Mouse (Mus musculus) hindbrain, embryonic 11.5 days (tissue): ENCODE measurements around the gene Dram2. TPM values are rescaled to one million over a fixed set of nuclear protein-coding genes. Genes with fewer than 3 reads are reported as not detected.

Experiments
- ATAC-seq: fragments of 200-750 bp; cut with Nextera tagmentation; 2 replicates; pipeline ENCODE4 v1.8.0; 2017; ENCODE audit warnings: mild to moderate bottlenecking, moderate TSS enrichment, moderate library complexity; ENCODE audit not compliant: low FRiP score
- DNase-seq: peaks from one replicate; pipeline ENCODE4 v3.0.0-alpha.2; 2015; ENCODE audit warnings: low spot score
- H3K27ac ChIP-seq: fragments of 300-500 bp; sonication (generic); 2 replicates; pipeline ENCODE4 v1.5.1; 2014; ENCODE audit warnings: mild to moderate bottlenecking, low read depth, low read length
- H3K27me3 ChIP-seq: fragments of 300-500 bp; sonication (generic); 2 replicates; pipeline ENCODE4 v1.6.1; 2014; ENCODE audit warnings: mild to moderate bottlenecking, low read length, moderate library complexity, mixed read lengths; ENCODE audit not compliant: control insufficient read depth, insufficient read depth
- H3K36me3 ChIP-seq: fragments of 300-500 bp; sonication (generic); 2 replicates; pipeline ENCODE4 v1.6.1; 2014; ENCODE audit warnings: mild to moderate bottlenecking, low read length, moderate library complexity, mixed read lengths; ENCODE audit not compliant: control insufficient read depth, insufficient read depth
- H3K4me1 ChIP-seq: fragments of 300-500 bp; sonication (generic); replicated peaks from 2 replicates; pipeline ENCODE4 v1.6.1; 2014; ENCODE audit warnings: low read length, mixed read lengths; ENCODE audit not compliant: control insufficient read depth, insufficient read depth
- H3K4me2 ChIP-seq: fragments of 300-500 bp; sonication (generic); replicated peaks from 2 replicates; pipeline ENCODE4 v1.6.1; 2014; ENCODE audit warnings: mild to moderate bottlenecking, low read depth, low read length
- H3K4me3 ChIP-seq: fragments of 300-500 bp; sonication (generic); 2 replicates; pipeline ENCODE4 v1.5.1; 2014; ENCODE audit warnings: low read depth, low read length
- H3K9ac ChIP-seq: fragments of 300-500 bp; sonication (generic); 2 replicates; pipeline ENCODE4 v1.6.1; 2014; ENCODE audit warnings: low read depth, low read length
- H3K9me3 ChIP-seq: fragments of 300-500 bp; sonication (generic); 2 replicates; pipeline ENCODE4 v1.6.1; 2016; ENCODE audit warnings: low read length; ENCODE audit not compliant: control insufficient read depth
- WGBS: fragments of 180-500 bp; shearing (Covaris S2); extraction: QIAGEN DNeasy Blood & Tissue Kit; methylation state at CpG from one replicate; pipeline ENCODE4 v1.1.7; 2014; 5-methylcytosine and 5-hydroxymethylcytosine counted together
- polyA plus RNA-seq: library from polyadenylated mRNA; unstranded; fragments of >200 nt; fragmentation: Nextera tagmentation; extraction: Ambion mirVana; gene quantifications from 2 replicates; pipeline ENCODE4 v1.2.1, GENCODE M21; 2014

The Dram2 gene
- polyA plus RNA-seq, 1 experiment from 2014 or later: 54.7 TPM

- H3K9me3 ChIP-seq: no peaks in the 10 kb centered on the region
- H3K4me1 ChIP-seq: no peaks in the 10 kb centered on the region
- no peak for ATAC-seq
- WGBS: 94% methylated on average over 8 of the region's 8 CpGs
- H3K27me3 ChIP-seq: no peaks in the 10 kb centered on the region
- DNase-seq: no peak
- no peak overlapping the region for H3K27ac ChIP-seq
- no peak overlapping the region for H3K9ac ChIP-seq
- no peak overlapping the region for H3K4me2 ChIP-seq
- H3K4me3 ChIP-seq: no peak overlapping the region
- no peaks in the 10 kb centered on the region for H3K36me3 ChIP-seq
Measured at GRCm38 (mm10) chr3:106544721-106545316, 2.8 kb upstream of the Dram2 start.

GRCm38 (mm10) chr3:106547924-106548539 lies 434 bp downstream of the Dram2 start:
- peak; percentile 54 for DNase-seq
- ATAC-seq: peak; percentile 47
- Histone ChIP-seq H3K9me3 (no peaks in the 10 kb centered on the region), H3K9ac (peak overlapping the region; percentile 73), H3K4me1 (no peaks in the 10 kb centered on the region), H3K4me2 (peak overlapping the region; percentile 55), H3K27ac (peak overlapping the region; percentile 91), H3K36me3 (no peaks in the 10 kb centered on the region), H3K27me3 (no peaks in the 10 kb centered on the region), H3K4me3 (peak overlapping the region; percentile 66)
- under 1% methylated on average over 27 of the region's 27 CpGs for WGBS

- H3K9me3 ChIP-seq: no peaks in the 10 kb centered on the region
- no peak overlapping the region for H3K27ac ChIP-seq
- no peaks in the 10 kb centered on the region for H3K36me3 ChIP-seq
- no peak overlapping the region for H3K4me2 ChIP-seq
- DNase-seq (no peak), ATAC-seq (no peak)
- no peak overlapping the region for H3K4me3 ChIP-seq
- no peaks in the 10 kb centered on the region for H3K4me1 ChIP-seq
- WGBS: 44% methylated on average over 3 of the region's 3 CpGs
- no peaks in the 10 kb centered on the region for H3K27me3 ChIP-seq
- H3K9ac ChIP-seq: no peak overlapping the region
Measured at GRCm38 (mm10) chr3:106548971-106549370, 1.4 kb downstream of the Dram2 start.

GRCm38 (mm10) chr3:106553411-106553810 lies 5.8 kb downstream of the Dram2 start:
- Histone ChIP-seq H3K4me3 (no peak overlapping the region), H3K9me3 (no peaks in the 10 kb centered on the region), H3K36me3 (no peaks in the 10 kb centered on the region; the same call in 1 of the 2 replicates), H3K27ac (no peak overlapping the region), H3K4me2 (no peak overlapping the region), H3K4me1 (no peaks in the 10 kb centered on the region), H3K27me3 (no peaks in the 10 kb centered on the region), H3K9ac (no peak overlapping the region)
- DNase-seq (no peak), ATAC-seq (no peak)
- 87% methylated on average over 5 of the region's 5 CpGs for WGBS

GRCm38 (mm10) chr3:106555743-106556250 lies 8.2 kb downstream of the Dram2 start:
- DNase-seq (no peak), ATAC-seq (no peak)
- H3K4me1 ChIP-seq: no peaks in the 10 kb centered on the region
- no peak overlapping the region for H3K4me2 ChIP-seq
- H3K27me3 ChIP-seq: no peaks in the 10 kb centered on the region
- 92% methylated on average over 3 of the region's 3 CpGs for WGBS
- no peak overlapping the region for H3K4me3 ChIP-seq
- no peak overlapping the region for H3K9ac ChIP-seq
- H3K9me3 ChIP-seq: no peaks in the 10 kb centered on the region
- H3K36me3 ChIP-seq: no peaks in the 10 kb centered on the region; the same call in 1 of the 2 replicates
- no peak overlapping the region for H3K27ac ChIP-seq

GRCm38 (mm10) chr3:106558271-106558670 lies 10.7 kb downstream of the Dram2 start:
- Histone ChIP-seq H3K9ac (no peak overlapping the region), H3K27ac (no peak overlapping the region), H3K4me1 (no peaks in the 10 kb centered on the region), H3K36me3 (no peaks in the 10 kb centered on the region; the same call in 1 of the 2 replicates), H3K27me3 (no peaks in the 10 kb centered on the region), H3K4me2 (no peak overlapping the region), H3K4me3 (no peak overlapping the region), H3K9me3 (no peaks in the 10 kb centered on the region)
- DNase-seq (no peak), ATAC-seq (no peak)

- no peaks in the 10 kb centered on the region; the same call in 1 of the 2 replicates for H3K36me3 ChIP-seq
- H3K4me2 ChIP-seq: no peak overlapping the region
- H3K4me3 ChIP-seq: no peak overlapping the region
- H3K9ac ChIP-seq: no peak overlapping the region
- H3K9me3 ChIP-seq: no peaks in the 10 kb centered on the region
- H3K4me1 ChIP-seq: no peaks in the 10 kb centered on the region
- H3K27ac ChIP-seq: no peak overlapping the region
- ATAC-seq (no peak), DNase-seq (no peak)
- WGBS: 97% methylated on average over 3 of the region's 3 CpGs
- H3K27me3 ChIP-seq: no peaks in the 10 kb centered on the region
Measured at GRCm38 (mm10) chr3:106565876-106566275, 18.3 kb downstream of the Dram2 start.

- no peak for DNase-seq
- 89% methylated on average over 3 of the region's 3 CpGs for WGBS
Measured at GRCm38 (mm10) chr3:106573191-106573590, 25.6 kb downstream of the Dram2 start.

GRCm38 (mm10) chr3:106579296-106579695 lies 31.7 kb downstream of the Dram2 start:
- no peak overlapping the region for H3K4me2 ChIP-seq
- no peaks in the 10 kb centered on the region for H3K9me3 ChIP-seq
- DNase-seq (no peak), ATAC-seq (no peak)
- no peak overlapping the region for H3K4me3 ChIP-seq
- H3K4me1 ChIP-seq: no peaks in the 10 kb centered on the region
- H3K36me3 ChIP-seq: no peaks in the 10 kb centered on the region
- H3K9ac ChIP-seq: no peak overlapping the region
- WGBS: 97% methylated on average over 2 of the region's 2 CpGs
- no peak overlapping the region for H3K27ac ChIP-seq
- H3K27me3 ChIP-seq: no peaks in the 10 kb centered on the region

More at GRCm38 (mm10) chr3:106573191-106573590, 25.6 kb downstream of the Dram2 start:
- Histone ChIP-seq H3K4me1 (no peaks in the 10 kb centered on the region), H3K27me3 (no peaks in the 10 kb centered on the region), H3K27ac (no peak overlapping the region), H3K4me2 (no peak overlapping the region), H3K36me3 (no peaks in the 10 kb centered on the region), H3K4me3 (no peak overlapping the region), H3K9me3 (no peaks in the 10 kb centered on the region), H3K9ac (no peak overlapping the region)
- no peak for ATAC-seq
